Mouse (Mus musculus) stomach, postnatal 0 days (tissue): ENCODE measurements at regions not wholly inside any gene's neighbourhood (a gene's known extent, or its start where the extent isn't known, plus 50 kb on each side); places are given as distances from the start of the nearest gene placed in this dataset.

ENCODE experiments used
- CTCF ChIP-seq: IDR thresholded peaks from 2 replicates; pipeline ENCODE4 v1.5.1; 2016; ENCODE audit warnings: antibody characterized with exemption, low read depth, mild to moderate bottlenecking, moderate library complexity
- EP300 ChIP-seq: optimal IDR thresholded peaks from 2 replicates; pipeline ENCODE3; 2016; ENCODE audit warnings: antibody characterized with exemption

- TF ChIP-seq CTCF (0 out of 2 replicates have a peak, but pooled peaks have one; percentile 8), EP300 (no peak)
Observed at GRCm38 (mm10) chr11:17620462-17621248, 333.0 kb downstream of the Etaa1 start.
